Mouse (Mus musculus) gastrocnemius, postnatal 10 days (tissue): ENCODE measurements around the gene Phactr1. TPM values are rescaled to one million over a fixed set of nuclear protein-coding genes. Genes with fewer than 3 reads are reported as not detected.

Experiments
- DNase-seq: peaks from one replicate; pipeline ENCODE4 v3.0.0; 2021; ENCODE audit warnings: mixed read lengths
- total RNA-seq, 2 experiments: library from RNA; stranded (reverse); gene quantifications; 2 replicates each; pipeline ENCODE4 v1.2.3; 2021

The Phactr1 gene
- total RNA-seq, 2 experiments from 2014 or later: 7.1 to 9.1 TPM

- DNase-seq: no peak
These were observed 78.7 kb downstream of the Phactr1 start for GRCm38 (mm10) chr13:42759170-42759569.

DNA sequence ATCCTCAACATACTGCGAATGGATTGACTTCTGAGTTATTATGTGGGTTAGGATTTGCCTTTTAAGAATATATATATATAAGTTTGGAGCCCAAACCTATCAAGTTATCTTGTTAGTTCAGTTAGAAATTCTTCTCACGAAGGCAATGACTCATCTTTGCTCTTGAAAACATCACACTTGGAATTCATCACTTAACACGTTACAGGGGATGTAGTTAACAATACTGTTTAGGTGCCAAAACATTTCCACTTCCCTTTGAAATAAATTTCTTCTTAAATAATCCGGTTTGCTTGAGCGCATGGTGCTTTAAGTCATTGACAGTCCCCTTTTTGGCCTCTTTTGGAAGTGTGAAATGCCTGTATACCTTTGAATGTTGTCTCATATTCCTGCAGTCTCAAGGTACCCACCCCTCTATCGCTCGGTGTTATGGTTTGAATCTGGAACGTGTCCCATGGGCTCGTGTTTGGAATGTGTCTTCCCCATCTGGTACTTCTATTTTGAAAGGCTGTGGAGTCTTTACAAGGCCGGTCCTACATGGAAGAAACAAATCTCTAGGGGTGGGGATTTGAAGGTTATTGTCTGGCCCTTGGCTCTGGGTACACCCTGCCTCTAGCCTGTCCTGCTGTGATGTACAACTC, 80.6 kb downstream of the Phactr1 start:
- no peak for DNase-seq

GRCm38 (mm10) chr13:42772314-42772713, 91.9 kb downstream of the Phactr1 start:
- DNase-seq: no peak

DNA sequence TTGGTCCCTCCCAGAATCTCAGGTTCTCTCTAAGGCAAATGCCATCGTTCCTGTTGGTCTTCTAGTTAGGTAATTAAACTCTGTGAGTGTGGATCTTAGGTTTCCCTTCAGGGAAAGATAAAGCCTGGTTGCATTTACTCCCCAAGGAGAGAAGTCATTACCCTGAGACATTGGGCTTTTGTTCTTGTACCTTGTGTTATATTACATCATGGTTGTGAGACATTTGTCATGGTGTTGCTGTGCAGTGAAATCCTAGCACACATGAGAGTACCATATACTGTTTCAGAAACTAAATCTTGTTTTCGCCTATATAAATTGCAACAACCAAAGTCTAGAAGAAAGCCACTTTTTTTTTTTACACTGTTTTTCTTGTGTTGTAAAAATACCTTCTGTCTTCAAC, 93.6 kb downstream of the Phactr1 start:
- DNase-seq: no peak

GRCm38 (mm10) chr13:42782151-42782550, 101.7 kb downstream of the Phactr1 start:
- DNase-seq: no peak

GRCm38 (mm10) chr13:42789221-42789620, 108.8 kb downstream of the Phactr1 start:
- no peak for DNase-seq

DNA sequence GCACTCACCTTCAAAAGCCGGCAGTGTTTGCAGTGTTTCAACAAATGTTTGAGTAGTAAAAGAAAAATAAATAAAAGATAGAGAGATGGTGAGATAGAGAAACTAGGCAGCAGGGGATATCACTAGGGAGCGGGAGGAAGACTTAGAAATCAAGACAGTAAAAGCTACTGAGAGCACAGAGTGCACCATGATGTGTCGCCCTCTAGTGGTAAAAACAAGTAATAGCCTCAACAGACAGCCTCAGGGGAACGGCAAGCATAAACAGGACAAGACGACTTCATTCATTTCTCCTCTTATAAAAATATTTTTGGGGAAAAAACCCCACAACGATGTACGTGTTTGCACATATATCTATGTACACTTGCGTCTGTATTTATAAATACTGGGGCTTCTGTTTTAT, 111.9 kb downstream of the Phactr1 start:
- DNase-seq: no peak

GRCm38 (mm10) chr13:42800523-42800922, 120.1 kb downstream of the Phactr1 start:
- no peak for DNase-seq

- DNase-seq: no peak
These were observed 123.9 kb downstream of the Phactr1 start for GRCm38 (mm10) chr13:42804314-42804713.

- no peak for DNase-seq
These were observed 132.3 kb downstream of the Phactr1 start for GRCm38 (mm10) chr13:42812762-42813161.

DNA sequence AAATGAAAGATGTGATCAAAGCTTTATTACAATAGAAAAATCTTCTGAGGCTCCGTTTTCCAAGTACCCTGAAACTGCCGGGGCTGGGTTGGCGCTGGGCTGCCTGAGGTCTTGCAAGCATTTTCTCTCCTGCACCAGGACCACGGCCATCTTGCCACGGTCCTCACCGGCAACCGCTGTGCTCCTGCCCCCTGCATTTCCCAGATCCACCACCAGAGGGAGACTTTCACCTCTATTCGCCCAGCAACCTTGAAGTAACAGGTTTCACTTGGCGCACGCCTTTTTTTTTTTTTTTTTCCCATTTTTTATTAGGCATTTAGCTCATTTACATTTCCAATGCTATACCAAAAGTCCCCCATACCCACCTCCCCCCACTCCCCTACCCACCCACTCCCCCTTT, 138.0 kb downstream of the Phactr1 start:
- peak; percentile 57 for DNase-seq

DNA sequence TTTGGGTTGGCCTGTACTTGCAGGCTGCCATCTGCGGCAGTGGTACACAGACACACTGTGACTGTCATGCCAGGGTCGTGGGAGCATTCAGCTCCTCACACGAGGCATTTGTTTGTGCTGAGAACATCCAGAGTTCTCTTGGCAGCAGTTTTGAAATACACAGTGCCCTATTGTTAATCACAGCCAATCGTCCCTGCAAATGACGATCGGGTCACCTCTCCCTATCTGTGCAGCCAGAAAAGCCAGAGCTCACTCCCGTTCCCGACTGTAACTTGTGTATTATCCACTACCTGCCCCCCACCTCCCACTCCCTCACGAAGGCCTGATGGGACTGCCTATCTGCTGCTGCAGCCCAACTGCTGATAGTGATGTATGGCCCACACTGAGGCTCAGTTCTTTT, 140.1 kb downstream of the Phactr1 start:
- DNase-seq: no peak

GRCm38 (mm10) chr13:42821426-42822106, 141.1 kb downstream of the Phactr1 start:
- DNase-seq: no peak

DNA sequence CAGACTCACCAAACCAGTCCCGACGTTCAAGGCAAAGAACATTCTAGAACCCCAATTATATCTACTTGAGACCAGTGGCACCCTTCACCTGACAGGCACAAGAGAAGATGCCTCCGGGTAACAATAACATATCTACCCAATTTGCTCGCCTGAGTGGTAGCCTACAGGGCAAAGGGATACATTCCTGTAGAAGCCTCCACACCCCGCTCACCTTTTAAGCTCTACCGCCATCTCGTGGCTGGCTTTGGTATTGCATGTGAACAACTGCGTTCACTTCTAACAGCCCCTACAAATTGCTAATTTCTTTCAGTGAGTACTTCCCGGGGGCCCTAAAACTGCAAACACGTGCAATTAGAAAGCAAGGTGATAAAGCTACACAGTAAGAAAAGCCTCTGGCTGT, 142.1 kb downstream of the Phactr1 start:
- peak; percentile 89 for DNase-seq

GRCm38 (mm10) chr13:42823875-42824274, 143.5 kb downstream of the Phactr1 start:
- no peak for DNase-seq

DNA sequence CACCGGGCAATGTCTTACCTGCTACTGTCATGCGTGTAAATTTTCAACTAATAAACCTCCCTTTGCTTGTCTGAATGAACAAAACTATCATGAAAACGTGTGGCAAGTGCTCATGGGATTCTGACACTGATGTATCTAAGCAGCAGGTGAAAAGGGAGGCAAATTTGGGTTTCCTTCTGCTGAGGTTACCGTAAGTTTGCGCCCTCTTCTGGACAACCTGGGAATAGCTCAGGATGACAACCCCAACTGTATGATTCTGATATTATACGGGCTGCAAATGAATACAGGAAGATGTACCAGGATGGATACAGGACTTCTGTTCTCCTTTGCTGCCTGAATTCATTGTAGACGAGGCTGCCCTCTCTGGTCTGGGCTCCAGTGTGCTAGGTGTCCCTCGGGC, 146.2 kb downstream of the Phactr1 start:
- DNase-seq: peak; percentile 44

- DNase-seq: no peak
These were observed 148.6 kb downstream of the Phactr1 start for GRCm38 (mm10) chr13:42828978-42829377.

DNA sequence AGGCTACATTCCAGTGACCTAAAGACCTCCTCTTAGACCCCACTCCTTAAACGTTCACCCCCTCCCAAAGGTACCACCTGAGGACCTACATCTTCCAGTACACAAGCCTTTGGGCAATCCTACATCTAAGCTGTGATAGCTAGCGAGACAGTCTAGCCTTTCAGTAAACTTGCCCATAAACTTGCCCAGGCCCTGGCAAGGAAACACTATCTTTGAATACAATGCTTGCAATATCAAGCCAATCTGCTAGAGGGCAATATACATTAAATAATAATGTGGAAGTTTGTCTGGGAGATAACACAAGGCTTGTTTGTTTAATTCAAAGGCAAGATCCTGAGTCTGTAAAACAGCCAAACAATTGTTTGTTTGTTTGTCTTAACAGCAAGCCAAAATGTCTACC, 155.0 kb downstream of the Phactr1 start:
- no peak for DNase-seq

GRCm38 (mm10) chr13:42839358-42839757, 158.9 kb downstream of the Phactr1 start:
- no peak for DNase-seq

DNA sequence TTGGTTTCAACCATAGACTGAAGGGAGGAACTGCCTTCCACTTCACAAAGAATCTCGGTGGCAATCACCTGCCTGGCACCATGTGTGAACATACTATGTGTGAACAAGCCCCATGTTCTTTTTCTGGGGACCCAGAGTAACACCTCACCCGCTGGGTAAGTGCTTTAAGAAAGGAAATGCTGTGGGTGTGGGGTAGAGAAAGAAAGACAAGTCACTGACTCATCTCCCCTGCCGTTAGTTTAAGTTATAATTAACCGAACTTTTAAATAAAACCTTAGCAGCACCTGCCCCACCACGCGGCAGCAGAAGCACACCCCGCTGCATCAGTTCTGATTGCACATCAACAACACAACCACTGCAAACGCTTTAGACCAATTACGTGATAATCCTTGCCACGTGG, 171.7 kb downstream of the Phactr1 start:
- no peak for DNase-seq

DNA sequence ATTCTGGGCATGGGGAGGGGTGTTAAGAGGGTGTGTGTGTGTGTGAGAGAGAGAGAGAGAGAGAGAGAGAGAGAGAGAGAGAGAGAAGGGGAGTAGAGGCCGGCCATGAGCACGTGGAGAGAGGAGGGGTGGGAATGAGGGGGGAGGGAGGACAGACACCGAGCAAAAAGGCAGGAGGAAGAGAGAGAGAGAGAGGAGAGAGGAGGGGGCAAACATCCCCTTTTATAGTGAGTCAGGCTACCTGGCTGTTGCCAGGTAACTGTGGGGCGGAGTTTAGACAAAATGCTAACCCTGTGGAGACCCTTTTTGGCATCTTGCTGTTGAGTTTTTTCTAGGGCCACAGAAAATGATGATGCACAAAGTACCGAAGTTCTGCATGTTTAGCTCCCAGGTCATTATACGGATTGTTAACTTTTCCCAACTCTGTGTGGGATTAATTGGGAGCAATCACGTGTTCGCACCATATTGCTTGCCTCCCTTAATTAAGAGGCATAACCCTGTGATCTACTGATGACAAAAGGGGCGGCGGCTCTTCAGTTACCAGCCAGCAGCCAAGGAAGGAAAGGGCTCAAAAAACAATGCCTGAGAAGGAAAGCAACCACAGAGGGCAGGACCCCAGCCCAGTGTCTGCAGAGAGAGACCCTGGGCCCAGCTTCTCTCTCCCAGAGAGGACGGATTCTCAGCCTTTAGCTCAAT, 173.6 kb downstream of the Phactr1 start:
- no peak for DNase-seq

DNA sequence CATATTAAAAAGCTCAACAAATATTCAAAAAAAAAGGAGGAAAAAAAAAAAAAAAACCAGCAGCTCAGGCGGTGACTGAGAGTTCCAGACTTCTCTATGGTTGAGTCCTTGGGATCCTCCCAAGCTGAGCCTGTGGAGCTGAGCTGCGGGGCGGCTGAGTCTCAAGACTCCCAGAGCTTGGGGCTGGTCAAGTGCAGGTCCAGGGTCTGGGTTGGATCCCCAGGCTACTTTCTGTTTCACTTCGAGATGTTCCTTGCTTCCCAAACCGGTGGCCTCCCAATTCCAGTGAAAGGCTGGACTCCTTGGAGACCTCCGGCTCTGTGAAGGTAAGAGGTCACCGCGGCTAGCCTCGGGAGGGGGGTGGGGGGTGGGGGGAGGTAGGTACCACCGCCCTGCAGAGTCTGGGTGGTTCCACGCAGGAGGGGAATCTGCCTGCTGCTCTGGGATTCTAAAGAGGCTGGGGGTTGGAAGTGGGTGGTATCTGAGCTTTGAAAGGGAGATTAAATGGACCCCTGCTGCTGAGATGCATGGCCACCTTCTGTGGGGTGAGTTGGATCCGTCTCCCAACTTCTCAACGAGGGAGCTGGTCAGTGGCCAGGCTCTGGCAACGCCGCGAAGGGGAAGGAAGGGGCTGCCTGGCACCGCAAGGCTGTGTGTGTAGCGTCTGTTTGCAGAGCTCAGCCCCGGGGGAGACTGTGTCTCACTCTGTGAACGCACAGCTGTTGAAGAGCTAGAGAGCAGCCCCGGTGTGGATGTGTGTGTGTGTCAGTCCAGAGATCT, 185.9 kb downstream of the Phactr1 start:
- peak; percentile 58 for DNase-seq

- no peak for DNase-seq
These were observed 186.6 kb downstream of the Phactr1 start for GRCm38 (mm10) chr13:42867026-42867425.
